Mouse (Mus musculus) layer of hippocampus, adult 8-10 months (tissue): ENCODE measurements around the gene Tmem98. TPM values are rescaled to one million over a fixed set of nuclear protein-coding genes. Genes with fewer than 3 reads are reported as not detected.

Source experiments
- DNase-seq, 2 experiments: peaks; one replicate each; pipeline ENCODE4 v3.0.0; 2022; ENCODE audit warnings: low spot score in 2 of 2
- total RNA-seq, 4 experiments: library from RNA; stranded (reverse); gene quantifications; 2 replicates each; pipeline ENCODE4 v1.2.4; 2022

The Tmem98 gene
- total RNA-seq, 4 experiments from 2014 or later, result 10.4 to 14.4 (median 12.2) TPM

- DNase-seq, result peak in 1 of 2 experiments; percentile 12
These were observed 43.0 kb downstream of the Tmem98 start for GRCm38 (mm10) chr11:80853014-80853413.

GRCm38 (mm10) chr11:80854430-80854829, 44.5 kb downstream of the Tmem98 start:
- DNase-seq, result no peak

GRCm38 (mm10) chr11:80854908-80855307, 44.9 kb downstream of the Tmem98 start:
- no peak for DNase-seq

- no peak for DNase-seq
These were observed 46.9 kb downstream of the Tmem98 start for GRCm38 (mm10) chr11:80856827-80857226.

GRCm38 (mm10) chr11:80858065-80858464, 48.1 kb downstream of the Tmem98 start, which contains the start of gene Spaca3:
TSS of gene Spaca3 (plus strand) at chr11:80858365.
- no peak for DNase-seq

GRCm38 (mm10) chr11:80862941-80863340, 53.0 kb downstream of the Tmem98 start:
- no peak for DNase-seq

- no peak for DNase-seq
These were observed 58.1 kb downstream of the Tmem98 start for GRCm38 (mm10) chr11:80868039-80868438.

Other genes with a start within 250 kb of the Tmem98 start
- gene Myo1d, start 30.1 kb upstream of the Tmem98 start, total RNA-seq, result 10 to 100 TPM in 3 of 4 experiments, 1 to 10 TPM in 1; 8.2 to 11.1 (median 10.2) TPM
- gene Spaca3, start 48.2 kb downstream of the Tmem98 start, total RNA-seq, result not detected